Mouse (Mus musculus) heart, postnatal 0 days (tissue): ENCODE measurements at regions not wholly inside any gene's neighbourhood (a gene's known extent, or its start where the extent isn't known, plus 50 kb on each side); places are given as distances from the start of the nearest gene placed in this dataset.

Source experiments
- CTCF ChIP-seq: IDR thresholded peaks from 2 replicates; pipeline ENCODE4 v1.5.1; 2016; ENCODE audit warnings: antibody characterized with exemption, control low read depth, low read depth
- EP300 ChIP-seq: IDR thresholded peaks from 2 replicates; pipeline ENCODE4 v1.6.1; 2016; ENCODE audit warnings: antibody characterized with exemption, low read depth

DNA sequence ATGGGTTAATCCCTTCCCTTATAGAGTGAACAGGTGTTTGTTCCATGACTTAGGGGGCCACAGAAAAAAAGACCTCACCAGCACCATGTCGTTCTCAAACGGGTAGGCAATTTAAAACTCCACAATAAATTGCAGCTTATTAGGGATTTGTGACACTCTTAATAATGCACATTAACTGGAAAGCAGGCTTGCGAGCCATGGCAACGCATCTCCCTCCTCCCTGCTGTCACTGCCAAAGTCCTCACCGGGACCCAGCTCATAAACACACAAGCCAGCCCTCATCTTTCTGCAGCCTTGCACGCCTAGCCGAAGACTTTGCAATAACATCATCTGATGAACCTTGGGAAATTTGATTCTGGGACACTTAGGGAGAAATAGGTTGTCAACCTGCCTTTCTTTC, 152.3 kb upstream of the Dio3 start:
- TF ChIP-seq CTCF (no peak), EP300 (no peak)
